Mouse (Mus musculus): ENCODE measurements around the gene Cacng4. TPM values are rescaled to one million over a fixed set of nuclear protein-coding genes. Genes with fewer than 3 reads are reported as not detected.

The Cacng4 gene
- 0.02 and 0.08 TPM in 2 replicates for polyA plus RNA-seq (2012; rRNA removed)

DNA sequence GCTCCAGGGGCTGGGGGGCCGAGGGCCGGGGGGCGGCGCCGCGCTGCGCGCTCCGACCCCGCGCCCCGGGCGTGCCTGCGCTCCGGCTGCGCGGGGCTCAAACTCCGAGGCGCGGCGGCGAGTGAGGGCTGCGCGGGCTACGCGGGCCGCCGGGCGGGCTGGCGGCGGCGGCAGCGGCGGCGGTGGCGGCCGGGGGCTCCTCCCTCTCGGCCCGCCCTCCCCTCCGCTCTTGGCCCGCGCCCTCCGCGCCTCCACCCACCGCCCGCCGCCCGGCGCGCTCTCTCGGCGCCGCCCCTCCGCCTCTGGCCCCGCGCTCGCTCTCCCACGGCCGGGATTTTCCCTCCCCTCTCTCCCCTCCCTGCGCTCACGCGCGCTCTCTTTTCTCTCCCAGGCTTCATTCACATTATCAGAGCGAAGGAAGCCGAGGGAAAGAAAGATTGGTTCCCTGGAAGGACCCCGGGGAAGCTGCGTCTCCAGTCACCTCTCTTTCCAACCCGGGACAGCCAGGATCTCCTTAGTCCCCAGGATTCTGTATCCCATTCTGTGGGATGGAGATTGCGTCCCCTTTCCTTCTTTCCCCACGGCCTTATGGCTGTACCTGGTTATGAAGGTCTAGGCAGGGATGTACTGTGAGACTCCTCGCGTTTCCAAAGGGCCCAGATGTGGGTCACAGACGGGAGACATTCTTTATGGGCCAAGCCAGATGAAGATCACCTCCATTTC is at the start of gene Cacng4:
Gene Cacng4, minus strand, starts transcription at position 11 of the 723 bp plus-strand sequence.

DNA sequence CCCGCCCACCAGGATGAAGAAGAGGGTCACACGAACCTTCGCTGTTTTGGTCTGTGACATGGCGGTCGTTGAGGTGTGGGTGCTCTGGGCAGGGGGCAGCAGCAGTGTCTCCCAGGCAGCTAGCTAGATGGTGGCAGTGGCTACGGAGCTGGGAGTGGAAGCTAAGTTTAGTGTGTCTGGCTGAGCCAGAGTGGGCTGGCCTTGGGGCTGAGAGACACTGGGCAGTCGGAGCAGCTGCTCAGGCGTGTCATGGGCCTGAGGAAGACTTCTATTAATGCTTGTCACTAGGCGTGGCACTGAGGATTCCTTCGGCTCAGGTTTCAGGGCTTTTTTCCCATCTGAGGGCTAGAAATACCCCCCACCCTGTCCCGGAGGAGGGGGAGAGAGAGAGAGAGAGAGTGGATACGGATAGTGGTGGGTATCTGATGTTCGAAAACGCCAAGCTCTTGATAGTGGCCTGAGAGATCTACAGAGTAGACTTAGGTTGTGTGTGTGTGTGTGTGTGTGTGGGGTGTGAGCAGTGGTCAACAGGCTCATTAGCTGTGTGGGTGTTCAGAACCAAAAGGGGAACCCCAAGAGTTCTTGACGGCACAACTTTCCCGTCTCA is 77.9 kb downstream of the Cacng4 start, which contains the start of gene Cacng1:
Gene Cacng1, minus strand, starts transcription at position 191 of the 607 bp plus-strand sequence.

Other genes with a start within 250 kb of the Cacng4 start
- gene Helz, start 246.6 kb downstream of the Cacng4 start, polyA plus RNA-seq (2012; rRNA removed) = 2.5 and 3.7 TPM in 2 replicates
- gene Cacng1, start 78.0 kb downstream of the Cacng4 start, polyA plus RNA-seq (2012; rRNA removed) = 0.34 and 0.58 TPM in 2 replicates
- gene Cacng5, start 120.5 kb upstream of the Cacng4 start, polyA plus RNA-seq (2012; rRNA removed) = not detected in 2 replicates

All from liver, embryonic 18 days (tissue).